Mouse (Mus musculus) liver, embryonic 14.5 days (tissue): ENCODE results near the gene Adamts8.

Source experiments
- CTCF ChIP-seq: IDR thresholded peaks from 2 replicates; pipeline ENCODE4 v1.5.1; 2016; ENCODE audit warnings: antibody characterized with exemption, low read depth, control low read depth
- EP300 ChIP-seq: IDR thresholded peaks from 2 replicates; pipeline ENCODE4 v1.6.1; 2016; ENCODE audit warnings: antibody characterized with exemption, low read depth

GRCm38 (mm10) chr9:30943341-30943740, 979 bp downstream of the Adamts8 start:
- no peak for TF ChIP-seq CTCF
- no peak for TF ChIP-seq EP300
